Mouse (Mus musculus) liver, postnatal 0 days (tissue): ENCODE measurements around the gene Tmem214.

Source experiments
- CTCF ChIP-seq: sonication (generic); IDR thresholded peaks from 2 replicates; pipeline ENCODE4 v1.5.1; 2016; ENCODE audit warnings: antibody characterized with exemption, low read depth
- EP300 ChIP-seq: IDR thresholded peaks from 2 replicates; pipeline ENCODE4 v1.6.1; 2016; ENCODE audit warnings: antibody characterized with exemption, low read depth, mild to moderate bottlenecking

DNA sequence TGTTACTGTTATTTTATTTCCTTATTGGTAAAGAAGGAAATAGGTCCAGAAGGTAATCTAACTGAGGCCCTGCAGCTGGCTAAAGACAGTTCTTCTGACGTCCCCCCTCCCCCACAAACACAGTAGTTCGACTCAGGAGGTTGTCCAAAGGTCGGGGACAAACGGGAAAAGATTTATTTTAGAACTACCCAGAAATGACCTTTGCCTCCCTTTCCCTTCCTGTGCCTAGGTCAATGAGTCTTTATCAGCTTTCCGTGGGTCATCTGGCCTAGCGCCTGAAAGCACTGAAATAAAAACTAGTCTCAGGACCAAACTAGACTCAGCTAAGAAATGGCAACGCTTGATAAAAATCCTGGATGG is 41.5 kb downstream of the Tmem214 start:
- TF ChIP-seq CTCF (no peak), EP300 (peak; percentile 85)
